Mouse (Mus musculus) intestine, embryonic 16.5 days (tissue): ENCODE measurements at regions not wholly inside any gene's neighbourhood (a gene's known extent, or its start where the extent isn't known, plus 50 kb on each side); places are given as distances from the start of the nearest gene placed in this dataset.

Source experiments
- ATAC-seq: fragments of 200-750 bp; cut with Nextera tagmentation; 2 replicates; pipeline ENCODE4 v1.8.0; 2017; ENCODE audit warnings: moderate TSS enrichment, moderate library complexity
- H3K27ac ChIP-seq: fragments of 300-500 bp; sonication (generic); 2 replicates; pipeline ENCODE4 v1.5.1; 2014; ENCODE audit warnings: mild to moderate bottlenecking, low read length
- H3K27me3 ChIP-seq: fragments of 300-500 bp; sonication (generic); replicated peaks from 2 replicates; pipeline ENCODE4 v1.6.1; 2014; ENCODE audit warnings: low read length, control low read depth, mixed read lengths; ENCODE audit not compliant: control insufficient read depth, insufficient read depth
- H3K36me3 ChIP-seq: fragments of 300-500 bp; sonication (generic); 2 replicates; pipeline ENCODE4 v1.6.1; 2014; ENCODE audit warnings: low read length, control low read depth; ENCODE audit not compliant: control insufficient read depth, insufficient read depth
- H3K4me1 ChIP-seq: fragments of 300-500 bp; sonication (generic); 2 replicates; pipeline ENCODE4 v1.6.1; 2014; ENCODE audit warnings: low read length, control low read depth, mixed read lengths; ENCODE audit not compliant: control insufficient read depth, insufficient read depth
- H3K4me2 ChIP-seq: fragments of 300-500 bp; sonication (generic); 2 replicates; pipeline ENCODE4 v1.6.1; 2014; ENCODE audit warnings: low read depth, low read length, control low read depth
- H3K4me3 ChIP-seq: fragments of 300-500 bp; sonication (generic); 2 replicates; pipeline ENCODE4 v1.5.1; 2014; ENCODE audit warnings: mild to moderate bottlenecking, low read length
- H3K9ac ChIP-seq: fragments of 300-500 bp; sonication (generic); 2 replicates; pipeline ENCODE4 v1.6.1; 2014; ENCODE audit warnings: low read depth, low read length
- H3K9me3 ChIP-seq: fragments of 300-500 bp; sonication (generic); 2 replicates; pipeline ENCODE4 v1.6.1; 2016; ENCODE audit warnings: low read length, control low read depth; ENCODE audit not compliant: control insufficient read depth
- WGBS: fragments of 180-500 bp; shearing (Covaris S2); extraction: QIAGEN DNeasy Blood & Tissue Kit; methylation state at CpG from one replicate; pipeline ENCODE4 v1.1.7; 2014; 5-methylcytosine and 5-hydroxymethylcytosine counted together

GRCm38 (mm10) chr2:84187456-84187855, 197.1 kb downstream of the Gm13691 start:
- Histone ChIP-seq H3K4me3 (no peak overlapping the region), H3K4me2 (no peak overlapping the region), H3K27ac (no peak overlapping the region), H3K4me1 (peaks cover 5% of the 10 kb centered on the region; the same call in 1 of the 2 replicates), H3K9ac (no peak overlapping the region), H3K36me3 (no peaks in the 10 kb centered on the region), H3K9me3 (no peaks in the 10 kb centered on the region), H3K27me3 (no peaks in the 10 kb centered on the region)
- 94% methylated on average over 4 of the region's 4 CpGs for WGBS
- no peak for ATAC-seq

DNA sequence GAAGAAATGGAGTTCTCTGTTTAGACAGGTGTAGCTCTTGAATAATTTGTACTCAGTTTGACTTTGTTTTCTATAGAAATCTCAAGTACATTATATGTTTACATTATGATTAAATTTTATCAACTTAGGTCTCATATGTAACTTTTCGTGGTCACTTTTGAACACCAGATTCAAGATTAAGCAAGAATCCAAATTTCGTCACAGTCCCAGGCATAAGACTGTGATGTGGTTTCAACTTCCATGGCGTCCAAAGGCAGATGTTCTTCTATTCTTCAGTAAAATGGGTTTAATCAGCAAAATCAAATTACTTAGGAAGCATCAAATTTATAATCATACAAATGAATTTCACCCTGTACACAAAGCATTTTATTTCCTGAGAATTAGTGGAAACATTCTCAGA, 198.9 kb downstream of the Gm13691 start:
- Histone ChIP-seq H3K9ac (no peak overlapping the region), H3K36me3 (no peaks in the 10 kb centered on the region), H3K9me3 (no peaks in the 10 kb centered on the region), H3K4me1 (peaks cover 5% of the 10 kb centered on the region; the same call in 1 of the 2 replicates), H3K4me3 (no peak overlapping the region), H3K27ac (no peak overlapping the region), H3K27me3 (no peaks in the 10 kb centered on the region), H3K4me2 (no peak overlapping the region)
- ATAC-seq, result no peak
- 85% methylated on average over 3 of the region's 3 CpGs for WGBS

GRCm38 (mm10) chr2:84217116-84217515, 208.1 kb downstream of the Calcrl start:
- no peak for ATAC-seq
- Histone ChIP-seq H3K9me3 (no peaks in the 10 kb centered on the region), H3K4me1 (no peaks in the 10 kb centered on the region), H3K36me3 (no peaks in the 10 kb centered on the region), H3K27ac (no peak overlapping the region), H3K9ac (no peak overlapping the region), H3K27me3 (no peaks in the 10 kb centered on the region), H3K4me3 (no peak overlapping the region), H3K4me2 (no peak overlapping the region)
- WGBS, result 86% methylated on average over 1 of the region's 1 CpGs

GRCm38 (mm10) chr2:84222049-84222448, 203.2 kb downstream of the Calcrl start:
- Histone ChIP-seq H3K9me3 (no peaks in the 10 kb centered on the region), H3K4me3 (no peak overlapping the region), H3K27me3 (no peaks in the 10 kb centered on the region), H3K4me2 (no peak overlapping the region), H3K27ac (no peak overlapping the region), H3K9ac (no peak overlapping the region), H3K4me1 (no peaks in the 10 kb centered on the region), H3K36me3 (no peaks in the 10 kb centered on the region)
- ATAC-seq, result no peak
- 92% methylated on average over 1 of the region's 1 CpGs for WGBS

GRCm38 (mm10) chr2:84229777-84230176, 195.4 kb downstream of the Calcrl start:
- no peaks in the 10 kb centered on the region for H3K36me3 ChIP-seq
- no peak overlapping the region for H3K27ac ChIP-seq
- no peak for ATAC-seq
- 70% methylated on average over 3 of the region's 3 CpGs for WGBS
- no peak overlapping the region for H3K4me2 ChIP-seq
- H3K9ac ChIP-seq, result no peak overlapping the region
- no peak overlapping the region for H3K4me3 ChIP-seq
- no peaks in the 10 kb centered on the region for H3K4me1 ChIP-seq
- no peaks in the 10 kb centered on the region for H3K9me3 ChIP-seq
- no peaks in the 10 kb centered on the region for H3K27me3 ChIP-seq

DNA sequence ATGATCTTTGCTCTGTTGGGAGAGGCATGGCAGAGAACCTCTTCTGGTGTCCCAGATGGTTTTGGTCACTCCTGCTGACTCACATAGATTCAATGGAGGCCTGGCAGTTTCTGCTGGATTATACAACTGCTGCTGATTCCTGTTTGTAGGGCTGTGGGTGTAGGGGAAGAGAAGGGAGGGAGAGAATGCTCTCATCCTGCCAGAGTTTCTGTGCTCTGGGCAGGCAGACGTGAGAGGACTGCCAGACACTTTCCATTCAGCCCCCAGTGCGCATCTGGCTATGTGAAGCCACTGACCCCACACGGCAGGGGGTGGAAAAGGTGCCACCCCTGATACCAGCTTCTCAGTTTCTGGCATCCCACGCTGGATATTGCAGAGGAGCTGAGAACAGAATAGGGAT, 189.6 kb downstream of the Calcrl start:
- ATAC-seq, result no peak
- no peaks in the 10 kb centered on the region for H3K4me1 ChIP-seq
- H3K4me3 ChIP-seq, result no peak overlapping the region
- no peak overlapping the region for H3K27ac ChIP-seq
- WGBS, result 84% methylated on average over 4 of the region's 4 CpGs
- H3K9me3 ChIP-seq, result 0 out of 2 replicates have a peak, but pooled peaks cover 5% of the 10 kb centered on the region
- no peaks in the 10 kb centered on the region for H3K36me3 ChIP-seq
- H3K27me3 ChIP-seq, result no peaks in the 10 kb centered on the region
- H3K9ac ChIP-seq, result no peak overlapping the region
- no peak overlapping the region for H3K4me2 ChIP-seq

- 36% methylated on average over 4 of the region's 4 CpGs for WGBS
- H3K4me3 ChIP-seq, result no peak overlapping the region
Measured at GRCm38 (mm10) chr2:84241244-84241643, 184.0 kb downstream of the Calcrl start.

DNA sequence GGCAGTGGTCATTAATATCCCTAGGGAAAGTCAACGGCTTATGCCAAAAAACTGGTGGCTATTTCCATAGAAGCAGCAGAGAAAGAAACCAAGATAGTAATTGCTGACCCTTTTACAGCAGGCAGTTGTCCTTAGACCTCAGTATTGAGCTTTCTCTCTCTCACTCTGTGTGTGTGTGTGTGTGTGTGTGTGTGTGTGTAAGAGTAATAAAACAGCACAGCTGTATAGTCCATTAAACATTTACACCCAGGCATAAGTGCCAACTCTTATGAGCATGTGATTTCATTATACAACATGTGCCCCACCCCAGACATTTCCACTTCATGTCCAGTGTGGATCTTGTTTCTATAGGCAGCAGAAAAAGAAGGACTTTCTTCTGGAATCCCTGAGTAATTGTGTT, 183.2 kb downstream of the Calcrl start:
- Histone ChIP-seq H3K27ac (peak overlapping the region; percentile 37; the same call in 1 of the 2 replicates), H3K9ac (no peak overlapping the region), H3K4me2 (0 out of 2 replicates have a peak overlapping the region, but pooled peaks have one; percentile 16), H3K4me1 (peaks cover 3% of the 10 kb centered on the region; the same call in 1 of the 2 replicates), H3K4me3 (no peak overlapping the region), H3K36me3 (no peaks in the 10 kb centered on the region), H3K27me3 (no peaks in the 10 kb centered on the region), H3K9me3 (no peaks in the 10 kb centered on the region)
- peak; percentile 97 for ATAC-seq
- WGBS, result 0% methylated on average over 1 of the region's 1 CpGs

More at GRCm38 (mm10) chr2:84241244-84241643, 184.0 kb downstream of the Calcrl start:
- Histone ChIP-seq H3K27ac (no peak overlapping the region), H3K9ac (no peak overlapping the region), H3K4me1 (peaks cover 3% of the 10 kb centered on the region; the same call in 1 of the 2 replicates), H3K4me2 (no peak overlapping the region), H3K36me3 (no peaks in the 10 kb centered on the region), H3K9me3 (no peaks in the 10 kb centered on the region), H3K27me3 (no peaks in the 10 kb centered on the region)
- peak; percentile 54 for ATAC-seq

GRCm38 (mm10) chr2:84245900-84246299, 179.3 kb downstream of the Calcrl start:
- H3K4me2 ChIP-seq, result no peak overlapping the region
- no peaks in the 10 kb centered on the region for H3K36me3 ChIP-seq
- H3K4me1 ChIP-seq, result peaks cover 6% of the 10 kb centered on the region; the same call in 1 of the 2 replicates
- no peak overlapping the region for H3K9ac ChIP-seq
- H3K9me3 ChIP-seq, result no peaks in the 10 kb centered on the region
- H3K4me3 ChIP-seq, result no peak overlapping the region
- no peak for ATAC-seq
- no peak overlapping the region for H3K27ac ChIP-seq
- WGBS, result 79% methylated on average over 2 of the region's 2 CpGs
- H3K27me3 ChIP-seq, result no peaks in the 10 kb centered on the region

- no peaks in the 10 kb centered on the region for H3K27me3 ChIP-seq
- no peak overlapping the region for H3K4me2 ChIP-seq
- H3K9me3 ChIP-seq, result no peaks in the 10 kb centered on the region
- ATAC-seq, result no peak
- H3K36me3 ChIP-seq, result no peaks in the 10 kb centered on the region
- no peak overlapping the region for H3K4me3 ChIP-seq
- peaks cover 6% of the 10 kb centered on the region; the same call in 1 of the 2 replicates for H3K4me1 ChIP-seq
- no peak overlapping the region for H3K27ac ChIP-seq
- 66% methylated on average over 2 of the region's 2 CpGs for WGBS
- no peak overlapping the region for H3K9ac ChIP-seq
Measured at GRCm38 (mm10) chr2:84246562-84246961, 178.6 kb downstream of the Calcrl start.
